Mouse (Mus musculus): ENCODE measurements around the gene Arsb. TPM values are rescaled to one million over a fixed set of nuclear protein-coding genes. Genes with fewer than 3 reads are reported as not detected.

The Arsb gene
- total RNA-seq (2021) (10 to 100 TPM; 37.4 to 46.8 TPM), polyA plus RNA-seq (2012; rRNA removed) (45.4 and 57.5 TPM in 2 replicates)
- long read RNA-seq, full-length matches to known transcripts, result 15 of 22 reads
- long read RNA-seq, partial matches to known transcripts, result 6 of 22 reads
- long read RNA-seq, other reads (novel, unspliced or antisense), result 1 of 22 reads

DNA sequence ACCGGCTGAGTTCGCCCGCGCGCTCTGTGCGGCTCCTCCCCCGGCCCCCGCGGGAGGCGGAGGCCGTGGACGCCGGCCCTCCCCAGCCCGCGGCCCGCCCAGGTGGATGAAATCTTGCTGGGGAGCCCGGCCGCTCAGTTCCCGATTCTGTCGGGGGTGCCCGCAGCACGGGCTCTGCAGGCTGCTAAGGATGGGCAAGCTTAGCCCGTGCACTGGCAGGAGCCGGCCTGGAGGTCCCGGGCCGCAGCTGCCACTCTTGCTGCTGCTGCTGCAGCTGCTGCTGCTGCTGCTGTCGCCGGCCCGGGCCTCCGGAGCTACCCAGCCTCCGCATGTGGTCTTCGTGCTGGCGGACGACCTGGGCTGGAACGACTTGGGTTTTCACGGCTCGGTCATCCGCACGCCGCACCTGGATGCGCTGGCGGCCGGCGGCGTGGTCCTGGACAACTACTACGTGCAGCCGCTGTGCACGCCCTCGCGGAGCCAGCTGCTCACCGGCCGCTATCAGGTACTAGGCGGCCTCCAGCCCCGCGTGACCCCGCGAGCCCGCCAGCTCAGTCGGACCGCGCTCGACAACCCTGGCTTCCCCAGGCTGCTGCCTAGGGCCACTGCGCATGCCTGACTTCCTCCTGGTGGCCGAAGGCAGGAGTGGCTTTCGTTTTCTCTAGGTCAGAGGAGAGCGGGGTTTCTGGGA, at the start of gene Arsb:
Gene Arsb, plus strand, starts transcription at position 43 of the 691 bp plus-strand sequence.
- peak; percentile 94 for DNase-seq

GRCm38 (mm10) chr13:93721916-93722315, 49.5 kb upstream of the Arsb start:
- no peak for DNase-seq

GRCm38 (mm10) chr13:93723455-93723854, 48.0 kb upstream of the Arsb start:
- DNase-seq, result no peak

- DNase-seq, result peak; percentile 9
Observed at GRCm38 (mm10) chr13:93724206-93724605, 47.2 kb upstream of the Arsb start.

- DNase-seq, result no peak
Observed at GRCm38 (mm10) chr13:93735131-93735636, 36.2 kb upstream of the Arsb start.

DNA sequence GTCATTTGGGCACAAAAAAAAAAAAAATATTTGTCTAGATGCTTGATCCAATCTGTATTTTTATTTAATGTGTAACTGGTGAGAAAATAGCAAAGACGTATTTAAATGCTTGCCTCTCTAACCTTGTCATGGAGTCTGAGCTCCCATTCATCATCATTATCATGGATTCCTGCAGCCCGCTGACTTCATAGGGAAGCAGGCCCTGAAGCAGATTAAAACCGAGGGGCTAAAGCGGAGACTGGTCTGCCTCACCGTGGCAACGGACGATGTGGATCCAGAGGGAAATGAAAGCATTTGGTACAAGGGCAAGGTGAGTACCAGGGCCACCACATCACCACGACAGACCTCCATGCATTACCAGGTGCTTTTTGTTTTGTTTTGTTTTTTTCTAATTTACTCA, 27.3 kb upstream of the Arsb start:
- DNase-seq, result no peak

DNA sequence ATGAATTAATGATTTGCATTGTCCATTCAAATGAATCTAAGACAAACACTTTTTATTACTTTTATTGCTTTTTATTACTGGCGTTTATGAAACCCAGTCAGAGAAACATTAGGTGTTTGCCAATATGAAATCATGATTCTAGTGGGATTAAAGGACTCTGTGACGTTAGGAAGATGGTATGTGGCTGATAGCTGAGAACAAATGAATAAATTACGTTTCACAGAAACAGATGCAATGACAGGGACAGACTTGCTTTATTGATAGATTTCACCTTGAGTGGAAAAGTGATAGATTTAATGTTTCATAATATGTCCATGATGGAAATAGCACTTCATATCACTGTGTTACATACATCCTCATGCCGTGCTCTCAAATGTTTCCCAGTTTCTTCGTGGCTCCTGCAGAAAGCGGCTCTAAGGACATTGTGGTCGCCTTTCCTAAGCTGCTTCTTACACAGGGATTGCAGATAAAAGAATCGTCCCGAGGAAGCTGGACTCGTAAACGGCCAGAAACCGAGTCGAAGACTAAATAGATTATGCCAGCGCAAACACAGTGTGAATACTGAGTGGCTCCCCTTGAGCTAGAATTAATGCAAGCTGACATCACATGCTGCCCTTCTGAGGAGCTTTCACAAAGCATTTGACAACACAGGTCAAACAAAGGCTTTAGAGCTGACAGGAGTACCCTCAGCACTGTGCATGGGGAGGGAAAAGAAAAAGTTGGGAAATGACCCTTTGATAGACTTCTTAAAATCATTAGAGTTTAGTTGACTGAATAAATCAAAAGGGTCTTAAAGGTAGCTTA, 18.6 kb upstream of the Arsb start:
- no peak for DNase-seq

DNA sequence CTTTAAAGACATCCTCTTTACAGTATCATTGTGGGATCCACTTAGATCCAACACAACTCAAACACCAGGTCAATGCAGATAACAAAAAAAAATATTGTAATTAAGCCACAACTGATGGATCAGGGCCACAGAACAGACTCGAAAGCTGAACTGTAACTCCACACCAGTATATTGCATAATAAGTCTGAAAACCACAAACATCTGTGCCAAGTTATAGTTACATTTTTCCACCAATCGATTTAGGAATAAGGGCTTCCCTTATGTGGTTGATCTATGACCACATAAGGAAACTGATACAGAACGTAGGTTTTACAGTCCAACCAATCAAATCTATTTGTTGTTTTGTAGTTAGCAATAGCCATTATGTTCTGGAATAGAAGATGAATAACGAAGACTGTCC, 16.3 kb upstream of the Arsb start:
- no peak for DNase-seq

DNA sequence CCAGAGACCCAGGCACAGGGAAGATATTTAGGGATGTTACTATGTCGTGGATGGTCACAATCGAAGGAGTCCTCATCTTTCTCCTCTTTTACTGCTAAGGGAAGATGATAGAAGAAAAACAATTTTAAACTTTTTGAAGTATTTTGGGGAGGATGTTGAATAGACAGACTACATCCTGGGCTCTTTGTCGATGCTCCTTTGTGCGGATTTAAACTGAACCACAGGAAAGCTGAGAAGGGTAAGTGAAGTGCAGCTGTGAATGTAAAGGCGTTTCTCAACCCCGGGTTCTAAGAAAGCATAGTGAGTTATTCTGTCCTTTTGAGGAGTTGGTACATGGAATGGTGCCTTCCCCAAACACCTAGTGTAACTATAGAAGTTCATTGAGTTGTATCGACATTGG, 14.8 kb upstream of the Arsb start:
- no peak for DNase-seq

- DNase-seq, result no peak
Observed at GRCm38 (mm10) chr13:93757514-93757913, 13.9 kb upstream of the Arsb start.

- DNase-seq, result no peak
Observed at GRCm38 (mm10) chr13:93758149-93758898, 13.1 kb upstream of the Arsb start.

DNA sequence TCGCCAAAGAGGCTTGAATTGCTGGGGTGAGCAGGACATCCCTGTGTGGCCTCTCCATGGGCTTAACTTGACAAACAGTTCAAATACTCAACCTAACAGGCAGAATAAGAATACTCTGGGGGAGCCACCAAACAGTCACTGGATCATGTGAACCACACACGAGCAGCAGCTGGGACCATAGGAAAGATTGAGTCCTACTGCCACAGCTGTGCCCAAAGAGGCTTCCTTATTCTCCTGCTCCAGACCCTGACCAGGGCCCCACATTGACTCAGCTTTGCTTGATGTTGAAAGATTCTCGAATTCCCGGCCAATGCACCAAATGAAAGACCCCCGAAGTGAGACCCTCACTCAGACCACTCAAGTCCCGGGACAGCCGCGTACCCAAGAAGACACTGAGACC, 9.6 kb upstream of the Arsb start:
- DNase-seq, result no peak

DNA sequence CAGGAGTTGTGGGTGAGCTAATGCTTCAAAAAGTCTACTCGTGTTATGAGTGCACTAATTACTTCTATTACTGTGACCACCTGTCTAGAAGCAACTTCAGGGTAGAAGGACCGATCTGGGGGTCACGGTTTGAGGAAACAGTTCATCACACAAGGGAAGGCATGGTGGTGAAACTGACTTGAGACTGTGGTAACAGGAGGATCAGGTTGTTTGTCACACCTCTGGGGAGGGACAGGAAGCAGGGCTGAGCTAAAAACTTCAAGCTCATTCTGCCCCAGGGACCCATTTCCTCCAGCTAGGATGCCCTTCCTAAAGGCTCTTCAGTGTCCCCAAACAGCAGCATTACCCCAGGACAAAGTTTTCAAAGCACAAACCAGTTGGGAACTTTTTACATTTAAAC, 8.6 kb upstream of the Arsb start:
- DNase-seq, result no peak

DNA sequence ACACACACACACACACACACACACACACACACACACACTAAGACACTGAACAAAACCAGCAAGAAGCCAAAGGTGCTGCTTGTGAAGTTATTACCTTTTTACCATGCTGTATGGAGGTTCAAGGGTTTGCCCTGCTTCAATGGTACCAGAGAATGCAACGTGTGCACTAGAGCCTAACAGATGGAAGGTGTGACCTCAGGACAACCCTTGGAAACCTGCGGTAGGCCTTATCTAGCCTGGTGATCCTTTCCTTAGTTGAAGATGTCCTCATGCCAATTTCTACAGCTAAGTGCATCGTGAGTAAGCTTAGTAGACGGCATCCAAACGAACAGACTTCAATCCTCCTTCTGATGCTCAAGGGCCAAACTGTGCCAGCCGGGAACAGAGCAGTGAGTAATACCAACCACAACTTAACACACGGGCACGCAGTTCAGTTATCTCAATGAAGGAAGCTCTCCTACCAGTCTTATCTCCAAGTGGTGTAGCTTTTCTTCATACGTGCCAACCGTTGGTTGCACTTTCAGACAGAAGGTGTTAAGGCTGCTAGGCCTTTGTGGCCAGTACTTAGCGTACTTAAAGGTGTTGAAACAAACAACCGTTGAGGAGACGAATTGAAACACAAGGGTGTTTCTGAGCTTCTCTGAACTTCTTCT, 7.0 kb upstream of the Arsb start:
- no peak for DNase-seq

DNA sequence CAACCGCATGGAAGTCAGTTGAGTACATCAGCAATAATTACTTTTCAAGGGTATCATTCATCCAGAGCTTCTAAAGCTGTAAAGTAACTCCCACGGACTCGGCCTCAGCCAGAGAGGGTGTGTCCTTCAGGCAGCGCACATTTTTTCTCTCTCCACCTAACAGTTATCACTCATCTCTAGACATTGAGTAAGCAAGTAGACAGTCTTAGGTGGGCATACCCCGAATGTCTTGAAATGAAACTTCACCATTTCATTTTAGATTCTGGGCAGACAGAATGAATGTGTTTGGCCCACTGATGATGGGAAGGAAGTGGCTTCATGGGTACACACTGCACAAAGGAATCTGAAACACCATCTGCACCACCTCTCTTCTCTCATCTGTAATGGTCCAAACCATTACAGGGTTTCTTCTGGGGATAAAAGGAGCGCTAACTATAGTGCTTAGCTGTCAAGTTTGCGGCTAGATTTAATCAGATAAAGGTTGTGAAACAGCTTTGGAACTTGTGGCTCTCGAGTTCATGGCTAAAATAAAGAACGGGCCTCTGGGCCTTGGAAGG, 321 bp upstream of the Arsb start:
- DNase-seq, result no peak

GRCm38 (mm10) chr13:93772279-93772636, 828 bp downstream of the Arsb start:
- DNase-seq, result no peak

GRCm38 (mm10) chr13:93772861-93773260, 1.4 kb downstream of the Arsb start:
- no peak for DNase-seq

GRCm38 (mm10) chr13:93773704-93774315, 2.4 kb downstream of the Arsb start:
- DNase-seq, result no peak

DNA sequence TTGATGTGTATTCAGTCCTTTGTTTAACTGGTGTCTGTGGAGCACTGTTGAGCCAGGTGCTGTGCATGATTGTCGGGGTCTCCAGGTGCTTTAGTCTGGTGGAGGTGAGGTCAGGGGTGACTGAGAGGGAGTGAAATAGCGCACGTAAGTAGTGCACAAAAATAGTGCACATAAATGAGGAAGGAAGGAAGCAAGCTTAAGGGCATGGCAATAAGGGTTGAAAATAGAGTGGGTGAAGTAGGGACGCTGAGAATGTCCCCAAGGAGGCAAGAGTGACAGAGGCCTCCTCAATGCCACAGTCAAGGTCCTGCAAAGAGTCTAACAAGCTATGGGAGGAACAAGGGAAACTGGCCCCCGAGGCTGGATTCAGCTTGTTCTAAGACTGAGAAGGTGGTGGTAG, 11.4 kb downstream of the Arsb start:
- no peak for DNase-seq

DNA sequence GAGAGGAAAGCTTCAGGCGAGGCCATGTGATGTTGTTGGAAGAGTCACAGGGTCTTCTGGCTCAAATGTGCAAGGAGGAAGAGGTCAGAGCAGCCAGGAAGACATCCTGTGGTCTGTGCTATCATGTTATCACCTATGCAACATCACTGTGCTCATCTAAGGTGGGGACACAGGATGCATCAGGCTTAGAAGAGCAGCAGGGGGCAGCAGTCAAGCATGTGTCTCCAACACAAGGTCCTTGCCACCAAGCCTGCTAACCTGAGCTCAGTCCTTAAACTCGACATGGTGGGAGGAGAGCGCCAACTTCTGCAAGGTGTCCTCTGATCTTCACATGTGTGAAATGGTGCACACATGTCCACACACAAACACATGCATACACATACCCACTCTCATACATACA, 13.9 kb downstream of the Arsb start:
- no peak for DNase-seq

DNA sequence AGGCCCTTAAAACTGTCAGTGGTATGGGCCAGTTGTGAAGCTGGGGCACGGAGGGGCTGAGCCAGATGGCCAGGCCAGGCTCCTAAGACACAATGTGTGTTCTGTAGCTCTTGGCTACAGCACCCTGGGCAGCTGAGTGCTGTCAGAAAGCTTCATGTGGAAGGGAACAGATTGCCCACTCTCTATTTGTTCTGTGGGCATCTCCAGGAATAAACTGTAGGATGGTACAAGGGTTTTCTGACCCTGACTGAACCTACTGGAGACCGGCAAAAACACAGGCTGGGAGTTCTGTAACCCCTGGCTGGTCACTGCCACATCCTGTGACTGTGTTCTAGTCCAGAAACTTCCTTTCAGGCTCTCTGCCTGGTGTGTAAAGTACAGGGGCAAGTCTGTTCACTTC, 14.6 kb downstream of the Arsb start:
- no peak for DNase-seq

Data from adrenal gland, adult 2 months (tissue).